Mouse (Mus musculus): ENCODE results near the gene 1110032A03Rik.

DNA sequence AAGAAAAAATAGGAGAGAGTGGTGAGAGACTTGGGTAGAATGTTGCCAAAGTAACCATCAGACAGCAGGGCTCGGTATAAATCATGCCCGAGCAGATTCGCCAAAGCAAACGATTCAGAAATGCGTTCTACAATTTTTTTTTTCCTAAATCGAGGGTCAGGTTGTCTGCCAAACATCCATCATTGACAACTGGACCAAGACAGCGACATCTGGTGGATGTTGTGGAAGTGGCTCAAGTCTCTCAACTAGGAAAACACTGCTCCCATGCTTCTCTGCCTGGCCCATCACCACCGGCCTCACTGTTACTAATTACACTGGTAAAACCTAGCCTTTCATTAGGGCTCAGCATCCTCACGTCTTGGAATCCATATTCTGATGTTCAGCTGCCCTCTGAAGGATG lies 40.3 kb downstream of the 1110032A03Rik start:
- TF ChIP-seq CTCF (IDR thresholded peaks at IDR 0.05; ENCODE audit: control insufficient read depth, insufficient read depth, insufficient read length) (peak; percentile 56), MYOG (IDR thresholded peaks at IDR 0.05; ENCODE audit: control insufficient read depth, extremely low read depth, insufficient read length) (no peak), MAX (IDR thresholded peaks at IDR 0.05) (no peak)
